Mouse (Mus musculus) right cerebral cortex, postnatal 4 days (tissue): ENCODE measurements at regions not wholly inside any gene's neighbourhood (a gene's known extent, or its start where the extent isn't known, plus 50 kb on each side); places are given as distances from the start of the nearest gene placed in this dataset.
"Not testable (repeated sequence)": the region's sequence is repeated elsewhere in the genome, so short reads cannot be mapped to it uniquely, and the experiment has no call there.

Experiments used
- DNase-seq: peaks from one replicate; pipeline ENCODE4 v3.0.0-alpha.2; 2022

GRCm38 (mm10) chr10:99320797-99321196, 57.8 kb downstream of the Dusp6 start:
- DNase-seq: no peak

- no peak for DNase-seq
Measured at GRCm38 (mm10) chr10:99323358-99323757, 60.3 kb downstream of the Dusp6 start.

GRCm38 (mm10) chr10:99327501-99327900, 64.5 kb downstream of the Dusp6 start:
- no peak for DNase-seq

GRCm38 (mm10) chr10:99328568-99328967, 65.5 kb downstream of the Dusp6 start:
- no peak for DNase-seq

GRCm38 (mm10) chr10:99329469-99329868, 66.4 kb downstream of the Dusp6 start:
- no peak for DNase-seq

- no peak for DNase-seq
Measured at GRCm38 (mm10) chr10:99330519-99330918, 67.5 kb downstream of the Dusp6 start.

- no peak for DNase-seq
Measured at GRCm38 (mm10) chr10:99331876-99332275, 68.8 kb downstream of the Dusp6 start.

- no peak for DNase-seq
Measured at GRCm38 (mm10) chr10:99333831-99334230, 70.8 kb downstream of the Dusp6 start.

GRCm38 (mm10) chr10:99336091-99336490, 73.1 kb downstream of the Dusp6 start:
- DNase-seq: no peak

- DNase-seq: not testable (repeated sequence)
Measured at GRCm38 (mm10) chr10:99338790-99339189, 75.8 kb downstream of the Dusp6 start.

GRCm38 (mm10) chr10:99339291-99339912, 76.4 kb downstream of the Dusp6 start:
- DNase-seq: not testable (repeated sequence)

GRCm38 (mm10) chr10:99340057-99340456, 77.0 kb downstream of the Dusp6 start:
- not testable (repeated sequence) for DNase-seq

GRCm38 (mm10) chr10:99349125-99349716, 86.2 kb downstream of the Dusp6 start:
- no peak for DNase-seq

- DNase-seq: no peak
Measured at GRCm38 (mm10) chr10:99353541-99354292, 90.7 kb downstream of the Dusp6 start.

GRCm38 (mm10) chr10:99354352-99354751, 91.3 kb downstream of the Dusp6 start:
- DNase-seq: no peak

GRCm38 (mm10) chr10:99355303-99355702, 92.3 kb downstream of the Dusp6 start:
- no peak for DNase-seq

GRCm38 (mm10) chr10:99356221-99356620, 93.2 kb downstream of the Dusp6 start:
- no peak for DNase-seq

GRCm38 (mm10) chr10:99356883-99357282, 93.9 kb downstream of the Dusp6 start:
- no peak for DNase-seq

GRCm38 (mm10) chr10:99357347-99357746, 94.3 kb downstream of the Dusp6 start:
- no peak for DNase-seq

- DNase-seq: no peak
Measured at GRCm38 (mm10) chr10:99358256-99358655, 95.2 kb downstream of the Dusp6 start.

- no peak for DNase-seq
Measured at GRCm38 (mm10) chr10:99359439-99359866, 96.4 kb downstream of the Dusp6 start.

- DNase-seq: not testable (repeated sequence)
Measured at GRCm38 (mm10) chr10:99360601-99361000, 97.6 kb downstream of the Dusp6 start.

GRCm38 (mm10) chr10:99366162-99366561, 103.1 kb downstream of the Dusp6 start:
- DNase-seq: no peak

GRCm38 (mm10) chr10:99367757-99368156, 104.7 kb downstream of the Dusp6 start:
- peak; percentile 12 for DNase-seq
